Mouse (Mus musculus): ENCODE results near the gene Msmo1.
A peak's percentile ranks its signal among the peaks of the same experiment; 100 is the strongest.

Msmo1 gene

DNA sequence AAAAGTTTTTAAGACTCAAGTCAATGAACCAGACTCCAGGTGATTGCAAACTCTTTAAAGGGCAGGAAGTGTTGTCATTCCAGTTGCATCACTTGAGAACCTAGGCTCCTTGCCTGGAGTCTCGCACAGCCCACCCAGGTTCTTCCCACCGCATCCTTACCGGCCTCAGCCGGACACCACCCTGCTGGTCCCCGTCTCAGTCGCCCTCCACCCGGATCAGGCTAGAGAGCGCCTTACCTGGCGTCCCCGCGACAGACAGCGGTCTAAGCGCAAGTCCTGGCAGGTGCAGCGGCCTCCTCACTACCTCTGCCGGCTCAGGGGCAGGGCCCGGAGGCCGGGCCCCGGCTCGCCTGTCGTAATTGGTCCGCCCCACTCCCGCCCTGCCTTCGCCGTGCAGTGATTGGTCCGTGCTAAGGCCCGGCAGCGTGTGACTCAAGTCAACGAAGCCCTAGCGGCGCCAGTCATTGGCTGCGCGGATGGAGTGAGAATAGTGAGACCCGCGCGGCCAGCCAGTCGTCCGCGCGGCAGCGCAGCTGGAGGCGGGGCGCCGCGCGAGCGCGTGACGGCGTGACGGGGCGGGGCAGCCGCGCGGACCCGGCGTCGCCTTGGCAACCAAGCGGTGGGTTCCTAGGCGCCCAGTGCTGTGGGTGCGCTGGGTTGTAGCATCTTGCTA lies at the start of gene Msmo1:
Gene Msmo1, minus strand, starts transcription at position 522 of the 673 bp plus-strand sequence.
- peak; percentile 98 for DNase-seq (ENCODE audit: low read depth, low spot score)

DNA sequence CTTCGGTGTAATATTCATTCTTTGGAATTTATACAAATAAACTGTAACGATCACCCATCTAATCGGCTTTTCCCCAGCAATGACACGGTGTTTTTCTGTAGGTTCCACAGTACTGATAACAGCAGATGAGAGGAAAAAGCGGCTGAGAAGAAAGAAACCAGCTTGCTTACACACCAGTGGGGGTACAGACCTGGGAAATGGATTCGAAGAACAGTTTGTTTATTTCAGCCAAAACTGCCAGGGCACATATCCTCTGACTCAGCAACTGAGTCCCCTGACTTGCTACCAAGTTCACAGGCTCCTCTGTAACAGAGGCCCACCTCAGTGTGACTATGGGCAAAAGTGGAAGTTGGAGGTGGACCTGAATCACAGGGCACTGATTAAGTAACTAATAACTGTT lies 48.4 kb upstream of the Msmo1 start:
- no peak for DNase-seq (ENCODE audit: low read depth, low spot score)

DNA sequence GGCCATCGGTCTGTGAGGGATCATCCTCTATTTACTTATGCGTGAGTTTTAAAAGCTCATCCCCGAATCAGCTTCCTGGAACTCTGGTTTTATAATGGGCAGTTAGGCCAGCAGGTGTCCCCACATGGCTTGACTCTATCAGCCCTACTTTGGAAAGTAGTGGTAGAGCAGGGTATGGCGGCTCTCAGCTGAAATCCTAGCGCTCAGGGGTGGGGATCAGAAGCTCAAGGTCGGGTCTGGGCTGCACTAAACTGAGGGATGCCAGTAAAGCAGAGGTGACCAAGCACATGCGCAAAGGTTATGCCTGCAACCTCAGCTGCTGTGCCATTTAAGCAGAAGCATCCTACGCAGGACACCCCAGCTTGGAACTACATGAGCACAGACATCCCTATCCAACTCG lies 44.3 kb upstream of the Msmo1 start:
- DNase-seq (ENCODE audit: low read depth, low spot score) = no peak

DNA sequence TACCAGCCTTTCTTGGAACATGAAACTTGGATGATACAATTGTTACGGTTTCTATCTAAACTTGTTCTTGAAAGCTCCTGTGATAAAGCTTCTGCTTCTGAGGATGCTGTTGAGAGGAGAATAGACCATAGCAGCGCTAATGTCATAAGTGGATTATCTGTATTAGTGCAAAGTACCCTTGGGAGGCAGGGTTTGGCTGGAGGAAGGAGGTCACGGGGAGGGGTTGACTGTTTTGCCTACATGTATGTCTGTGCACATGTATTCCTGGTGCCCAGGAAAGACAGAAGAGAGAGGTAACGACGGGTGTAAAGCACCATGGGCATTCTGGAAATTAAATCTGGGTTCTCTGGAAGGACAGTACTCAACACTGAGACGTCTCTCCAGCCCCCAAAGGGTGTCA lies 40.5 kb upstream of the Msmo1 start:
- DNase-seq (ENCODE audit: low read depth, low spot score) = no peak

- no peak for DNase-seq (ENCODE audit: low read depth, low spot score)
Measured at GRCm38 (mm10) chr8:64770814-64771213, 37.2 kb upstream of the Msmo1 start.

- no peak for DNase-seq (ENCODE audit: low read depth, low spot score)
Measured at GRCm38 (mm10) chr8:64769586-64769985, 36.0 kb upstream of the Msmo1 start.

DNA sequence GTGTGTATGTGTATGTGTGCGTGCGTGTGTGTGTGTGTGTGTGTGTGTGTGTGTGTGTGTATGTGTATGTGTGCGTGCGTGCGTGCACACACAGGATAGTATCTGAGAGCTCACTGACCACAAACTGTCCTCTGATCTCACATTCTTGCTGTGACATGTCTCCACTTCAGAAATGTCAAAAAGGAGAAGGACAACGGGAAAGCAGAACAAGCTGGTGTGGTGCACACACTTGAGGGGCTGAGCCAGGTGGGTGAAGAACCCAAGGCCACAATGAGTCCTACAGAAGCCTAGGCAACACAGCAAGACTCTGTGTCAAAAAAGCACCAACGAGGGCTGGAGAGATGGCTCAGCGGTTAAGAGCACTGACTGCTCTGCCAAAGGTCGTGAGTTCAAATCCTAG lies 35.1 kb upstream of the Msmo1 start:
- no peak for DNase-seq (ENCODE audit: low read depth, low spot score)

- DNase-seq (ENCODE audit: low read depth, low spot score) = no peak
Measured at GRCm38 (mm10) chr8:64767047-64767446, 33.5 kb upstream of the Msmo1 start.

DNA sequence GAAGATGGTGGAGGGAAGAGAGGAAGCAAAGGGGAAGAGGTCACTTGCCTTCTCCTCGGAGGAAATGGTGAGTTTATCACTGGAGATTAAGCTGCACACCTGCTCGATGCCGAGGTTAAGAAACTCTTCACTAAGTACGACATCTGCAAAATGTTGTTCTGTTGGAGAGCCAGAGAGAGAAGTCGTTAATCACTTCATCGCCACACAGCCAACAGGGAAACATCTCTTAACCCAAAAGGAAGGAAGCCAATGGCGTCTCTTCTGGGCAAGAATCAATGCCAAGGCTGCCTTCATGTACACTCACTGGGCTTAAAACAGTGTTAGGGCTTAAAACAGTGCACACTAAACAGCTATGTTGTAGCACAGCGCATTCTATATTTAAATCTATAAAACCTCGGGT lies 30.5 kb upstream of the Msmo1 start:
- no peak for DNase-seq (ENCODE audit: low read depth, low spot score)

GRCm38 (mm10) chr8:64762751-64763150 lies 29.2 kb upstream of the Msmo1 start:
- no peak for DNase-seq (ENCODE audit: low read depth, low spot score)

DNA sequence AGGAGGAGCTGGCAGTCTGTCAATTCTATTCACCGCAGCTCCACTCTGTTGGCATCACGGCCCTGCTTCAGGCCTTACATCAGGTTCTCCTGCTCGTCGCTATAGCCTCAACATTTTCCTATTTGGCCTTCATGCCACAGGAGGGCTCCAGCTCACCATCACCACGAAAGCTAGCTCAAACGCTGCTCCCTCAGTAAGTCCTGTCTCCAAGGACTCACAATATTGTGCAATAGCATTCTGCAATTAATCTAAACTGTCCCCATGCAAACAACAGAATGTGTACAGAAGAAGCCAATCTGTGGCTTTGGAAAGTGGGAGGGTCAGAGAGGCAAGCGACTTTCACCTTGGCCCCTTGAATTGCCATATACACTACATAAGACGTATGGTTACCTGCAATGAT lies 27.8 kb upstream of the Msmo1 start:
- no peak for DNase-seq (ENCODE audit: low read depth, low spot score)

DNA sequence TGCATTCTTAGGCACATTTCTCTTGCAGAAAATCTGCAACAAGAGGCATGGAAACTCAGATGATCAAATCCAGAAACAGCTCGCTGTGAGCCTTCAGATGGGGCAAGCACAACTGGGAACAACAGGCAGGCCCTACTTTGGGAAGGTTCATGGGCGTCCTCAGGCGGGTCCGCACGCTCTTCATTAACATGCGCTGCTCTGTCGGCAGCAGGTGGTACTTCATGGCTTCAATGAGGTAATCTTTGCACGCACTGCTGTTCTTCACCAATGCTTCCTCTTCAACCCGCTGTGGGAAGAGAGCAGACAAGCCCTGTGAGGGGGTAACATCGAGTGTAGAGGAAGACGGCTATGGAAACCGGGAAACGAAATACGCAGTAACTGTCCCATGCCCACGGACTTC lies 24.4 kb upstream of the Msmo1 start:
- no peak for DNase-seq (ENCODE audit: low read depth, low spot score)

GRCm38 (mm10) chr8:64746215-64747058 lies 12.8 kb upstream of the Msmo1 start:
- no peak for DNase-seq (ENCODE audit: low read depth, low spot score)

GRCm38 (mm10) chr8:64740547-64741211 lies 7.1 kb upstream of the Msmo1 start:
- no peak for DNase-seq (ENCODE audit: low read depth, low spot score)

DNA sequence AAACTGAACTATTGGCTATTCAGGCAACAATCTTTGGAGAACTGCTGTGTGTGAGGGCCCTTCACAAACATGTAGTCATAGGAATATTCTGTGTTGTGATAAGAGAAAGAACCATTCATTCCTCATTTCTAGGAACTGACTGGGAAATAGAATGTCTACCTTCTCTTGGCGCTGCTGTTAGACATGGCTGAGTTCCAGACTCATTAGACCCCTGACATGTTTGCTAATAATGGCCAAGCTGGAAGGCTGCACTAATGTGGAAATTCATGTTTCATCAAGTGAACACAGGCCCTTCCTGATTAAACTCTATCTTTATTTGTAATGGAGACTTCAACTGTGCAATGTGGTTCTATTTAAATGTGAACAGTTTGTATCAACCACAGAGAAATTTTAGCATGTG lies 5.3 kb upstream of the Msmo1 start:
- no peak for DNase-seq (ENCODE audit: low read depth, low spot score)

DNA sequence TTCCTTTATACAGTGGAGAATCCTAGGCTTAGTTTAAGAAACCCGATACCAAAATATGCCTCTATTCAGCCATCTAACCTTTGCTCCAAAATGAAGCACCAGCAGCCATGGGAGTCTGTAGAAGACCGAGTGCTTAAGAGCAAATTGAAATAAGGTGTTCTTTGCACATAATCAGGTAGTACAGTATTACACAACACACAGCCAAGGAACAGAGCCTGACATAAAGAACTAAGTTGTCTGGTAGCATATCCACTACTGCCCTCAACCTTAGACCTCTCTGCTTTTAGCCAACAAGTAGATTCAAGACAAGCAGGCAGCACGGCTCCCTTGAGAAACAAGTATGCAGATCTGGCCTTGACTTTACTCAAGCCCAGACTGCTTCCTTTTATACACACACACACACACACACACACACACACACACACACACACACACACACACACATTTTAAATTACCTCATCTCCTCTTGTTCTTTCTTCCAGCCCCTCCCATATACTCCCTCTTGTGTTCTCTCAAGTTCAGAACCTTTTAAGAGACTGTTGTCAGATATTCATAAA lies 3.3 kb upstream of the Msmo1 start:
- no peak for DNase-seq (ENCODE audit: low read depth, low spot score)

- DNase-seq (ENCODE audit: low read depth, low spot score) = no peak
Measured at GRCm38 (mm10) chr8:64735161-64735560, 1.6 kb upstream of the Msmo1 start.

GRCm38 (mm10) chr8:64732596-64732995 lies 996 bp downstream of the Msmo1 start:
- no peak for DNase-seq (ENCODE audit: low read depth, low spot score)

DNA sequence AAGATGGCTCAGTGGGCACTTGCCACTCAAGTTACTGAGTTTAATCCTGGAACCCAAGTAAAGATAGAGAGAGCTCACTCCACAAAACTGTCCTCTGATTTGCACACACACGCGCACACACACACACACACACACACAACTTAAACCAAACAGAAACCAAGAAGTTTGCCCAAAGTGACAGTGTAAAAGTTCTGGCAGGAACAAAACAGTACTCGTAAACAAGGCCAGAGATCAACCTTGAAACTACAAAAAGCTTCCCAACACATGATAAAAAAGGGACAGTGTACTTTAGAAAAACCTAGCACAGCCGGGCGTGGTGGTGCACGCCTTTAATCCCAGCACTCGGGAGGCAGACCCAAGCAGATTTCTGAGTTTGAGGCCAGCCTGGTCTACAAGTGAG lies 5.4 kb downstream of the Msmo1 start:
- DNase-seq (ENCODE audit: low read depth, low spot score) = no peak

- DNase-seq (ENCODE audit: low read depth, low spot score) = no peak
Measured at GRCm38 (mm10) chr8:64726190-64726695, 7.3 kb downstream of the Msmo1 start.

DNA sequence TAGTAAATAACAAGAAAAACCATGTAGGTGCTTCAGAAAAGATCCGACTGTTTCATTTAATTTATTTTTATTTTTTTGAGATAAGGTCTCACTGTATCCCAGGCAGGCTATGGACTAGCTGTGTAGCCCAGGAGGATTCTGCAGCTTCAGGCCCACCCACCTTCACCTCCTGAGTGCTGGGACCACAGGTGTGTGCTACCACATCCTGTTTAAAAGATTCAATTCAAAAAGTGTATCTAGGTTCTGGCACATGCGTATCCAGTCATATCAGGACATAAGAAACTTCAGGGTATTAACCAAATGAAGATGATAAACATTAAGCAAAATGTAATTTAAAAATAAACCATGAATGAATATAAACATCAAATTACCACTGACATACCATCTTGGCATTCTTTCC lies 10.4 kb downstream of the Msmo1 start:
- no peak for DNase-seq (ENCODE audit: low read depth, low spot score)

- no peak for DNase-seq (ENCODE audit: low read depth, low spot score)
Measured at GRCm38 (mm10) chr8:64717868-64718267, 15.7 kb downstream of the Msmo1 start.
